Mouse (Mus musculus) heart, adult 2 months (tissue): Measurements from ENCODE around the gene 9230112D13Rik.

Experiments
- CTCF ChIP-seq: fragments of 200-600 bp; IDR thresholded peaks from 2 replicates; pipeline ENCODE4 v1.8.1; 2022; ENCODE audit warnings: antibody characterized with exemption, mild to moderate bottlenecking, moderate library complexity
- EP300 ChIP-seq: fragments of 200-500 bp; IDR thresholded peaks from 2 replicates; pipeline ENCODE4 v1.6.1; 2011; ENCODE audit warnings: low read depth, low read length, control low read depth; ENCODE audit not compliant: insufficient read depth
- POLR2A ChIP-seq: fragments of 200-500 bp; IDR thresholded peaks from 2 replicates; pipeline ENCODE4 v1.6.1; 2011; ENCODE audit warnings: mild to moderate bottlenecking, low read depth, low read length, control low read depth; ENCODE audit not compliant: insufficient read depth

DNA sequence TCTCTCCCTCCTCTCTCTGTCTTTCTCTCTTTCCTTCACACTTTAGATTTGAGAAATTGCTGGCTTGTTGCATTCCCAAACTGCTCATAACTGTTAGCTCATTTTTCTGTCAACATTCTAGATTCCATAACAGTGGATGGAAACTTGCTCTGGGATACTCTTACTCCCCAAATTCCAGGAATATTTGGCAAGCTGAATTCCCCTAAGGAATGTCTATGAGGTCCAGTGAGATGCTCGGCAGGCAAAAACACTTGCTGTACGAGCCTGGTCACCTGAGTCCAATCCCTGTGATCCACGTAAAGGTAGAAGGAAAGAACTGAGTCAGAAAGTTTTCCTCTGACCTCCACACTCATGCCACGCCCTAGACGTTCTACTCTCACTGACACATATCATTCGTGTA is 9.9 kb upstream of the 9230112D13Rik start:
- TF ChIP-seq CTCF (no peak), EP300 (no peak), POLR2A (no peak)
